Mouse (Mus musculus): ENCODE data around the gene Gm12216.
A peak's percentile ranks its signal among the peaks of the same experiment; 100 is the strongest.

Gene Gm12216

GRCm38 (mm10) chr11:53747985-53748384 is 111.1 kb downstream of the Gm12216 start:
- no peak for DNase-seq (ENCODE audit: low read depth, low spot score)

GRCm38 (mm10) chr11:53745260-53745659 is 113.8 kb downstream of the Gm12216 start:
- DNase-seq (ENCODE audit: low read depth, low spot score), result no peak

GRCm38 (mm10) chr11:53742353-53742752 is 116.7 kb downstream of the Gm12216 start:
- no peak for DNase-seq (ENCODE audit: low read depth, low spot score)

- DNase-seq (ENCODE audit: low read depth, low spot score), result peak; percentile 64
Measured at GRCm38 (mm10) chr11:53737573-53737946, 121.5 kb downstream of the Gm12216 start.

- DNase-seq (ENCODE audit: low read depth, low spot score), result peak; percentile 93
Measured at GRCm38 (mm10) chr11:53736771-53737572, 122.1 kb downstream of the Gm12216 start.

GRCm38 (mm10) chr11:53735682-53736245 is 123.3 kb downstream of the Gm12216 start:
- DNase-seq (ENCODE audit: low read depth, low spot score), result peak; percentile 77

- DNase-seq (ENCODE audit: low read depth, low spot score), result no peak
Measured at GRCm38 (mm10) chr11:53734970-53735681, 123.9 kb downstream of the Gm12216 start.

- no peak for DNase-seq (ENCODE audit: low read depth, low spot score)
Measured at GRCm38 (mm10) chr11:53734431-53734830, 124.6 kb downstream of the Gm12216 start.

GRCm38 (mm10) chr11:53733824-53734223 is 125.2 kb downstream of the Gm12216 start:
- no peak for DNase-seq (ENCODE audit: low read depth, low spot score)

Data from WW6 (cell line).